Mouse (Mus musculus) megakaryocyte, embryonic 14.5 days (primary cell): ENCODE data around the gene Gli1. TPM values are rescaled to one million over a fixed set of nuclear protein-coding genes. Genes with fewer than 3 reads are reported as not detected.
"Not testable (repeated sequence)": the region's sequence is repeated elsewhere in the genome, so short reads cannot be mapped to it uniquely, and the experiment has no call there.

Experiments used
- H3K27me3 ChIP-seq: replicated peaks from 2 replicates; pipeline ENCODE3; 2012; ENCODE audit warnings: inconsistent platforms
- H3K36me3 ChIP-seq: replicated peaks from 2 replicates; pipeline ENCODE3; 2012; ENCODE audit warnings: low read length, inconsistent platforms, mixed read lengths
- H3K4me1 ChIP-seq: 2 replicates; pipeline ENCODE4 v1.6.1; 2012; ENCODE audit warnings: inconsistent platforms
- H3K4me3 ChIP-seq: replicated peaks from 2 replicates; pipeline ENCODE3; 2012; ENCODE audit warnings: moderate library complexity, mild to moderate bottlenecking, inconsistent platforms
- H3K9me3 ChIP-seq: 2 replicates; pipeline ENCODE4 v1.6.1; 2012; ENCODE audit warnings: inconsistent platforms
- FLI1 ChIP-seq: IDR thresholded peaks from 2 replicates; pipeline ENCODE4 v1.6.1; 2012; ENCODE audit warnings: low read length, inconsistent platforms, mixed read lengths
- GATA1 ChIP-seq: IDR thresholded peaks from 3 replicates; pipeline ENCODE4 v1.6.1; 2012; ENCODE audit warnings: mixed read lengths, low read length, inconsistent platforms, borderline replicate concordance
- polyA plus RNA-seq: library from polyadenylated mRNA; stranded (reverse); fragments of >175 nt; gene quantifications from 2 replicates; pipeline ENCODE4 v1.2.3, GENCODE M21; 2012; ENCODE audit warnings: low replicate concordance; ENCODE audit not compliant: insufficient read depth

The Gli1 gene
- polyA plus RNA-seq, 1 experiment, result 0.02 TPM

GRCm38 (mm10) chr10:127311476-127312355, 30.1 kb downstream of the Gli1 start, which contains the start of gene Mars:
Gene Mars, minus strand, starts transcription at chr10:127311786.
- peaks cover 43% of the 10 kb centered on the region for H3K4me1 ChIP-seq
- no peaks in the 10 kb centered on the region for H3K27me3 ChIP-seq
- TF ChIP-seq GATA1 (no peak), FLI1 (peak; percentile 83)

GRCm38 (mm10) chr10:127310523-127311475, 31.0 kb downstream of the Gli1 start:
- TF ChIP-seq FLI1 (no peak), GATA1 (no peak)
- Histone ChIP-seq H3K27me3 (no peaks in the 10 kb centered on the region), H3K4me3 (peak overlapping the region; percentile 97), H3K36me3 (peaks cover 46% of the 10 kb centered on the region), H3K4me1 (peaks cover 45% of the 10 kb centered on the region), H3K9me3 (peaks cover 3% of the 10 kb centered on the region; the same call in 1 of the 2 replicates)

More at GRCm38 (mm10) chr10:127311476-127312355, 30.1 kb downstream of the Gli1 start, which contains the start of gene Mars:
- H3K36me3 ChIP-seq, result peaks cover 37% of the 10 kb centered on the region
- peak within 1 kb of the TSS; percentile 97 for H3K4me3 ChIP-seq
- H3K9me3 ChIP-seq, result peaks cover 3% of the 10 kb centered on the region; the same call in 1 of the 2 replicates

- H3K4me3 ChIP-seq, H3K9me3 ChIP-seq, H3K27me3 ChIP-seq: not testable (repeated sequence)
- Histone ChIP-seq H3K36me3 (peaks cover 62% of the 10 kb centered on the region), H3K4me1 (peaks cover 52% of the 10 kb centered on the region)
Measured at GRCm38 (mm10) chr10:127309167-127309566, 32.6 kb downstream of the Gli1 start.

- Histone ChIP-seq H3K4me1 (peaks cover 13% of the 10 kb centered on the region), H3K4me3 (peak overlapping the region; percentile 60), H3K9me3 (no peaks in the 10 kb centered on the region), H3K36me3 (peaks cover 99% of the 10 kb centered on the region), H3K27me3 (no peaks in the 10 kb centered on the region)
- TF ChIP-seq GATA1 (no peak), FLI1 (no peak)
Measured at GRCm38 (mm10) chr10:127303136-127303535, 38.6 kb downstream of the Gli1 start.

GRCm38 (mm10) chr10:127300361-127300760, 41.4 kb downstream of the Gli1 start:
- no peak overlapping the region for H3K4me3 ChIP-seq
- no peaks in the 10 kb centered on the region for H3K27me3 ChIP-seq
- H3K9me3 ChIP-seq, result no peaks in the 10 kb centered on the region
- H3K36me3 ChIP-seq, result peaks cover 99% of the 10 kb centered on the region
- TF ChIP-seq FLI1 (no peak), GATA1 (no peak)
- peaks cover 30% of the 10 kb centered on the region for H3K4me1 ChIP-seq

- Histone ChIP-seq H3K9me3 (no peaks in the 10 kb centered on the region), H3K4me1 (peaks cover 53% of the 10 kb centered on the region), H3K27me3 (no peaks in the 10 kb centered on the region), H3K4me3 (peak overlapping the region; percentile 55), H3K36me3 (peaks cover 99% of the 10 kb centered on the region)
- no peak for TF ChIP-seq FLI1
- no peak for TF ChIP-seq GATA1
Measured at GRCm38 (mm10) chr10:127297015-127297871, 44.5 kb downstream of the Gli1 start.

GRCm38 (mm10) chr10:127295986-127296794, 45.6 kb downstream of the Gli1 start:
- Histone ChIP-seq H3K9me3 (no peaks in the 10 kb centered on the region), H3K4me3 (peak overlapping the region; percentile 63), H3K4me1 (peaks cover 57% of the 10 kb centered on the region), H3K27me3 (no peaks in the 10 kb centered on the region), H3K36me3 (peaks cover 98% of the 10 kb centered on the region)
- TF ChIP-seq GATA1 (no peak), FLI1 (no peak)

GRCm38 (mm10) chr10:127294895-127295510, 46.8 kb downstream of the Gli1 start:
- Histone ChIP-seq H3K4me1 (peaks cover 59% of the 10 kb centered on the region), H3K9me3 (no peaks in the 10 kb centered on the region), H3K4me3 (peak overlapping the region; percentile 44), H3K27me3 (no peaks in the 10 kb centered on the region), H3K36me3 (peaks cover 86% of the 10 kb centered on the region)
- TF ChIP-seq FLI1 (no peak), GATA1 (no peak)
